Mouse (Mus musculus) intestine, embryonic 16.5 days (tissue): ENCODE results near the gene Mpz. TPM values are rescaled to one million over a fixed set of nuclear protein-coding genes. Genes with fewer than 3 reads are reported as not detected.
A peak's percentile ranks its signal among the peaks of the same experiment; 100 is the strongest.

Experiments used
- ATAC-seq: fragments of 200-750 bp; cut with Nextera tagmentation; 2 replicates; pipeline ENCODE4 v1.8.0; 2017; ENCODE audit warnings: moderate TSS enrichment, moderate library complexity
- H3K27ac ChIP-seq: fragments of 300-500 bp; sonication (generic); 2 replicates; pipeline ENCODE4 v1.5.1; 2014; ENCODE audit warnings: mild to moderate bottlenecking, low read length
- H3K27me3 ChIP-seq: fragments of 300-500 bp; sonication (generic); replicated peaks from 2 replicates; pipeline ENCODE4 v1.6.1; 2014; ENCODE audit warnings: low read length, control low read depth, mixed read lengths; ENCODE audit not compliant: control insufficient read depth, insufficient read depth
- H3K36me3 ChIP-seq: fragments of 300-500 bp; sonication (generic); 2 replicates; pipeline ENCODE4 v1.6.1; 2014; ENCODE audit warnings: low read length, control low read depth; ENCODE audit not compliant: control insufficient read depth, insufficient read depth
- H3K4me1 ChIP-seq: fragments of 300-500 bp; sonication (generic); 2 replicates; pipeline ENCODE4 v1.6.1; 2014; ENCODE audit warnings: low read length, control low read depth, mixed read lengths; ENCODE audit not compliant: control insufficient read depth, insufficient read depth
- H3K4me2 ChIP-seq: fragments of 300-500 bp; sonication (generic); 2 replicates; pipeline ENCODE4 v1.6.1; 2014; ENCODE audit warnings: low read depth, low read length, control low read depth
- H3K4me3 ChIP-seq: fragments of 300-500 bp; sonication (generic); 2 replicates; pipeline ENCODE4 v1.5.1; 2014; ENCODE audit warnings: mild to moderate bottlenecking, low read length
- H3K9ac ChIP-seq: fragments of 300-500 bp; sonication (generic); 2 replicates; pipeline ENCODE4 v1.6.1; 2014; ENCODE audit warnings: low read depth, low read length
- H3K9me3 ChIP-seq: fragments of 300-500 bp; sonication (generic); 2 replicates; pipeline ENCODE4 v1.6.1; 2016; ENCODE audit warnings: low read length, control low read depth; ENCODE audit not compliant: control insufficient read depth
- WGBS: fragments of 180-500 bp; shearing (Covaris S2); extraction: QIAGEN DNeasy Blood & Tissue Kit; methylation state at CpG from one replicate; pipeline ENCODE4 v1.1.7; 2014; 5-methylcytosine and 5-hydroxymethylcytosine counted together
- polyA plus RNA-seq: library from polyadenylated mRNA; unstranded; fragments of >200 nt; fragmentation: Nextera tagmentation; extraction: Ambion mirVana; gene quantifications from 2 replicates; pipeline ENCODE4 v1.2.1, GENCODE M21; 2015

The Mpz gene
- polyA plus RNA-seq, result 1.7 TPM in 2 replicates

- H3K9me3 ChIP-seq, result no peaks in the 10 kb centered on the region
- peak within 1 kb of the TSS; percentile 61 for H3K27ac ChIP-seq
- peak within 1 kb of the TSS; percentile 70 for H3K4me3 ChIP-seq
- no peaks in the 10 kb centered on the region; the same call in 1 of the 2 replicates for H3K36me3 ChIP-seq
- ATAC-seq, result peak; percentile 98
- peak within 1 kb of the TSS; percentile 87 for H3K9ac ChIP-seq
- H3K27me3 ChIP-seq, result no peaks in the 10 kb centered on the region
- peak within 1 kb of the TSS; percentile 74 for H3K4me2 ChIP-seq
- peaks cover 10% of the 10 kb centered on the region for H3K4me1 ChIP-seq
- WGBS, result 1% methylated on average over 34 of the region's 34 CpGs
These were observed at the start of gene Mpz, which contains the start of gene Sdhc for GRCm38 (mm10) chr1:171149974-171150760. Mpz (plus strand) TSS chr1:171150711. Sdhc (minus strand) TSS chr1:171150603.

DNA sequence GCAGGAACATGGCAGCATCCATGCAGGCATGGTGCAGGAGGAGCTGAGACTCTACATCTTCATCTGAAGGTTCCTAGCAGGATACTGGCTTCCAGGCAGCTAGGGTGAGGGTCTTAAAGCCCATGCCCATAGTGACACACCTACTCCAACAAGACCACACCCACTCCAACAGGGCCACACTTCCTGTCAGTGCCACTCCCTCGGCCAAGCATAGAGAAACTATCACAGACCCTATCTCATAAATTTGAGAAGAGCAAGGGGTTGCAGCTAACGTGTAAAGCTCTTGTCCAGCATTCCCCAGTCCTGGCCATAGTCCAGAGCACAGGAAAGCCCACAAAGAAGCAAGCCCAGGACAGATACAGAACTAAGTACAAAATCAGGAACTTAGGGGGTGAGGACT is 49.5 kb upstream of the Mpz start:
- no peak overlapping the region for H3K4me3 ChIP-seq
- no peaks in the 10 kb centered on the region for H3K9me3 ChIP-seq
- no peaks in the 10 kb centered on the region for H3K27me3 ChIP-seq
- 51% methylated on average over 2 of the region's 2 CpGs for WGBS
- no peak for ATAC-seq
- no peak overlapping the region for H3K27ac ChIP-seq
- no peaks in the 10 kb centered on the region for H3K36me3 ChIP-seq
- H3K4me2 ChIP-seq, result no peak overlapping the region
- H3K4me1 ChIP-seq, result peaks cover 11% of the 10 kb centered on the region; the same call in 1 of the 2 replicates
- H3K9ac ChIP-seq, result no peak overlapping the region

DNA sequence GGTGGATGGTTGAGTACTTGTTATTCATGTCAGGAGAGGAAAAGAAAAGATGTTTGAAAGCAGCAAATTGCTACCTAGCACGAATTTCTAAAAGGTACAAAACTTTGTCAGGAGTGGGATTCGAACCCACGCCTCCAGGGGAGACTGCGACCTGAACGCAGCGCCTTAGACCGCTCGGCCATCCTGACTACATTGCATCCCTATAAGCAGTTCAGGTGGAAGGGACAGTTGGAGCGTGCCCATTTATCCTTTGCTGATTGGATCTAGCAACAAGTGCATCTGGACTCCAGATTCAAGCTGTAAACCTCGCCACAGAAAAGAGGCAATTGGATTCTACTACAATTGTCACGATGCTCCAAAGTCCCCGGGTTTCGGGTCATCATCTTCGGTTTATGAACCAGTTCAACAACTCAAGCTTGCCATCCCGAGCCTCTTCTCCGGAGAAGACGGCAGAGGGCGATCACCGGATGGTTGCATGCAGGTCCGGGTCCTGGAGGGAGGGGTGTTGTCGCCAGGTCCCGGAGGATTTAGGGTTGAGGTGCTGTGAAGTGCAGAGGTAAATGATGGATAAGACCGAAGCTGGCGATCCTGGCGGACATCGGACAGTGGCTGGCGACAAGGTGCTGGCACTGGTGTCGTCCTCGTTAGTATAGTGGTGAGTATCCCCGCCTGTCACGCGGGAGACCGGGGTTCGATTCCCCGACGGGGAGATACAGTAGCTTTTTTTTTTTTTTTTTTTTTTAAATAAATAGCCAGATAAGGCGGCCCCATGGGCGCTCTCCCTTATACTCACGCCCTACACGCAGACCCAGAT is 48.6 kb upstream of the Mpz start:
- Histone ChIP-seq H3K27ac (peak overlapping the region; percentile 77), H3K4me1 (0 out of 2 replicates have a peak, but pooled peaks cover 6% of the 10 kb centered on the region), H3K36me3 (no peaks in the 10 kb centered on the region), H3K4me2 (peak overlapping the region; percentile 71), H3K27me3 (no peaks in the 10 kb centered on the region), H3K4me3 (peak overlapping the region; percentile 76), H3K9ac (peak overlapping the region; percentile 72), H3K9me3 (no peaks in the 10 kb centered on the region)
- ATAC-seq, result peak; percentile 85
- under 1% methylated on average over 40 of the region's 40 CpGs for WGBS

GRCm38 (mm10) chr1:171102547-171103177 is 47.8 kb upstream of the Mpz start:
- peak overlapping the region; percentile 77 for H3K27ac ChIP-seq
- peak overlapping the region; percentile 71 for H3K4me2 ChIP-seq
- H3K27me3 ChIP-seq, result no peaks in the 10 kb centered on the region
- H3K4me3 ChIP-seq, result peak overlapping the region; percentile 76
- H3K4me1 ChIP-seq, result 0 out of 2 replicates have a peak, but pooled peaks cover 6% of the 10 kb centered on the region
- WGBS, result under 1% methylated on average over 35 of the region's 35 CpGs
- H3K9me3 ChIP-seq, result no peaks in the 10 kb centered on the region
- peak; percentile 92 for ATAC-seq
- H3K9ac ChIP-seq, result peak overlapping the region; percentile 72
- no peaks in the 10 kb centered on the region for H3K36me3 ChIP-seq

- H3K4me1 ChIP-seq, result 0 out of 2 replicates have a peak, but pooled peaks cover 6% of the 10 kb centered on the region
- H3K27ac ChIP-seq, result peak overlapping the region; percentile 23
- no peaks in the 10 kb centered on the region for H3K27me3 ChIP-seq
- peak overlapping the region; percentile 7; the same call in 1 of the 2 replicates for H3K9ac ChIP-seq
- peak overlapping the region; percentile 76 for H3K4me3 ChIP-seq
- 12% methylated on average over 10 of the region's 10 CpGs for WGBS
- H3K4me2 ChIP-seq, result peak overlapping the region; percentile 71
- H3K36me3 ChIP-seq, result no peaks in the 10 kb centered on the region
- peak; percentile 25 for ATAC-seq
- no peaks in the 10 kb centered on the region for H3K9me3 ChIP-seq
These were observed 47.2 kb upstream of the Mpz start for GRCm38 (mm10) chr1:171103179-171103840.

- Histone ChIP-seq H3K27me3 (no peaks in the 10 kb centered on the region), H3K4me2 (no peak overlapping the region), H3K4me3 (no peak overlapping the region), H3K27ac (no peak overlapping the region), H3K9me3 (no peaks in the 10 kb centered on the region), H3K36me3 (no peaks in the 10 kb centered on the region), H3K9ac (no peak overlapping the region), H3K4me1 (0 out of 2 replicates have a peak, but pooled peaks cover 6% of the 10 kb centered on the region)
- no peak for ATAC-seq
- 77% methylated on average over 6 of the region's 6 CpGs for WGBS
These were observed 45.3 kb upstream of the Mpz start for GRCm38 (mm10) chr1:171105226-171105625.

- WGBS, result 43% methylated on average over 9 of the region's 9 CpGs
- Histone ChIP-seq H3K9me3 (no peaks in the 10 kb centered on the region), H3K27ac (no peak overlapping the region), H3K4me1 (peaks cover 7% of the 10 kb centered on the region), H3K4me3 (no peak overlapping the region), H3K4me2 (no peak overlapping the region), H3K9ac (no peak overlapping the region), H3K27me3 (no peaks in the 10 kb centered on the region), H3K36me3 (no peaks in the 10 kb centered on the region)
- ATAC-seq, result no peak
These were observed 40.9 kb upstream of the Mpz start for GRCm38 (mm10) chr1:171109620-171110019.

DNA sequence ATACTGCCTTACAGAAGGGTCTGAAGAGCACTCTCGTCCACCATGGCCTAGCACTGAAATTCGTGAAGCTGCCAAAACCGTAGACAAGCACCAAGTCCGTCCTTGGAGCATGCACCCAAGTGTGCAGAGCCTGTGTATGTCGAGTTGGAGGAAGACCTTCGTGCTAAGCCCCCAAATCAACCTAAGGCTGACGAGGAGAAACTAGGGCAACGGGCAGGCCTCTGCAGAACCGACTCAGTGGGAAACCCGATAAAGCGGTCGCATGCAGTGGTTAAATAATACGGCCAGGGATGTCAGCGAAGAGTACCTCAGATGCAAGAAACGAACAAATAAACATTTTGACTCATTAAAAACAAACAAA is 39.9 kb upstream of the Mpz start:
- H3K4me2 ChIP-seq, result peak overlapping the region; percentile 56
- whole genome bisulfite sequencing, result 14% methylated on average over 15 of the region's 15 CpGs
- peak overlapping the region; percentile 73; the same call in 1 of the 2 replicates for H3K27ac ChIP-seq
- no peaks in the 10 kb centered on the region for H3K9me3 ChIP-seq
- H3K4me3 ChIP-seq, result peak overlapping the region; percentile 65
- H3K9ac ChIP-seq, result peak overlapping the region; percentile 60
- no peaks in the 10 kb centered on the region for H3K36me3 ChIP-seq
- H3K4me1 ChIP-seq, result peaks cover 7% of the 10 kb centered on the region
- no peaks in the 10 kb centered on the region for H3K27me3 ChIP-seq
- ATAC-seq, result no peak
